Mouse (Mus musculus) forebrain, embryonic 12.5 days (tissue): ENCODE results near the gene Gm12355. TPM values are rescaled to one million over a fixed set of nuclear protein-coding genes. Genes with fewer than 3 reads are reported as not detected.

ENCODE experiments used
- polyA plus RNA-seq: library from polyadenylated mRNA; unstranded; fragments of >200 nt; fragmentation: Nextera tagmentation; extraction: Ambion mirVana; gene quantifications from 2 replicates; pipeline ENCODE4 v1.2.1, GENCODE M21; 2016

Gm12355 gene
- polyA plus RNA-seq, 1 experiment from 2014 or later: 1.4 TPM

Other genes with a start within 250 kb of the Gm12355 start
- gene Tcap, start 241.8 kb downstream of the Gm12355 start, polyA plus RNA-seq: 0.20 and 0.36 TPM in 2 replicates
- 0.17 TPM in 1 of 2 replicates, not detected in the other for gene Pnmt, start 239.2 kb downstream of the Gm12355 start, polyA plus RNA-seq
- gene Pgap3, start 225.2 kb downstream of the Gm12355 start, polyA plus RNA-seq: 7.7 and 8.3 TPM in 2 replicates
- gene Erbb2, start 213.2 kb downstream of the Gm12355 start, polyA plus RNA-seq: 16.4 and 17.8 TPM in 2 replicates
- 142 and 154 TPM in 2 replicates for gene Mien1, start 186.7 kb downstream of the Gm12355 start, polyA plus RNA-seq
- gene Grb7, start 179.3 kb downstream of the Gm12355 start, polyA plus RNA-seq: 1.1 and 1.6 TPM in 2 replicates
- gene Ikzf3, start 79.6 kb downstream of the Gm12355 start, polyA plus RNA-seq: 0.04 TPM in 1 of 2 replicates, not detected in the other
- gene Zpbp2, start 74.6 kb downstream of the Gm12355 start, polyA plus RNA-seq: 0.17 TPM in 1 of 2 replicates, not detected in the other
- gene Ormdl3, start 38.3 kb downstream of the Gm12355 start, polyA plus RNA-seq: 67.3 and 67.4 TPM in 2 replicates
- gene Lrrc3c, start 27.4 kb downstream of the Gm12355 start, polyA plus RNA-seq: not detected in 2 replicates
- gene Gsdma3, start 699 bp upstream of the Gm12355 start, polyA plus RNA-seq: not detected in 2 replicates
- gene Gsdma2, start 21.1 kb upstream of the Gm12355 start, polyA plus RNA-seq: not detected in 2 replicates
- gene Gsdma, start 38.7 kb upstream of the Gm12355 start, polyA plus RNA-seq: not detected in 2 replicates
- 234 and 239 TPM in 2 replicates for gene Psmd3, start 56.9 kb upstream of the Gm12355 start, polyA plus RNA-seq
- 0.14 TPM in 1 of 2 replicates, not detected in the other for gene Csf3, start 75.6 kb upstream of the Gm12355 start, polyA plus RNA-seq
- gene Med24, start 103.8 kb upstream of the Gm12355 start, polyA plus RNA-seq: 88.1 and 95.0 TPM in 2 replicates
- gene Thra, start 115.0 kb upstream of the Gm12355 start, polyA plus RNA-seq: 53.4 and 59.8 TPM in 2 replicates
- gene Nr1d1, start 149.7 kb upstream of the Gm12355 start, polyA plus RNA-seq: 2.1 and 2.2 TPM in 2 replicates
- gene Msl1, start 169.9 kb upstream of the Gm12355 start, polyA plus RNA-seq: 39.3 and 39.9 TPM in 2 replicates
- gene Casc3, start 179.2 kb upstream of the Gm12355 start, polyA plus RNA-seq: 63.2 and 67.4 TPM in 2 replicates
- 1.5 and 1.6 TPM in 2 replicates for gene Rapgefl1, start 211.1 kb upstream of the Gm12355 start, polyA plus RNA-seq
- gene Wipf2, start 238.0 kb upstream of the Gm12355 start, polyA plus RNA-seq: 4.8 and 5.2 TPM in 2 replicates